Mouse (Mus musculus): ENCODE data around the gene Atoh8.

The Atoh8 gene

GRCm38 (mm10) chr6:72196660-72197059 is 38.7 kb downstream of the Atoh8 start:
- DNase-seq (ENCODE audit: low spot score in 2 of 2): no peak

GRCm38 (mm10) chr6:72190577-72190976 is 44.8 kb downstream of the Atoh8 start:
- DNase-seq (ENCODE audit: low spot score in 2 of 2): no peak

GRCm38 (mm10) chr6:72190120-72190519 is 45.3 kb downstream of the Atoh8 start:
- no peak for DNase-seq (ENCODE audit: low spot score in 2 of 2)

GRCm38 (mm10) chr6:72189061-72189863 is 46.1 kb downstream of the Atoh8 start:
- DNase-seq (ENCODE audit: low spot score in 2 of 2): no peak

GRCm38 (mm10) chr6:72186809-72187208 is 48.6 kb downstream of the Atoh8 start:
- DNase-seq (ENCODE audit: low spot score in 2 of 2): no peak

GRCm38 (mm10) chr6:72185893-72186490 is 49.4 kb downstream of the Atoh8 start:
- peak; percentile 47 to 60 for DNase-seq (ENCODE audit: low spot score in 2 of 2)

- DNase-seq (ENCODE audit: low spot score in 2 of 2): no peak
Observed at GRCm38 (mm10) chr6:72184576-72184975, 50.8 kb downstream of the Atoh8 start.

- DNase-seq (ENCODE audit: low spot score in 2 of 2): no peak
Observed at GRCm38 (mm10) chr6:72179562-72180502, 55.5 kb downstream of the Atoh8 start.

- DNase-seq (ENCODE audit: low spot score in 2 of 2): no peak
Observed at GRCm38 (mm10) chr6:72179006-72179405, 56.4 kb downstream of the Atoh8 start.

- DNase-seq (ENCODE audit: low spot score in 2 of 2): no peak
Observed at GRCm38 (mm10) chr6:72177417-72177816, 58.0 kb downstream of the Atoh8 start.

- no peak for DNase-seq (ENCODE audit: low spot score in 2 of 2)
Observed at GRCm38 (mm10) chr6:72176004-72176403, 59.4 kb downstream of the Atoh8 start.

- no peak for DNase-seq (ENCODE audit: low spot score in 2 of 2)
Observed at GRCm38 (mm10) chr6:72175419-72175818, 60.0 kb downstream of the Atoh8 start.

- DNase-seq (ENCODE audit: low spot score in 2 of 2): no peak
Observed at GRCm38 (mm10) chr6:72173350-72173749, 62.0 kb downstream of the Atoh8 start.

GRCm38 (mm10) chr6:72171391-72171790 is 64.0 kb downstream of the Atoh8 start:
- no peak for DNase-seq (ENCODE audit: low spot score in 2 of 2)

GRCm38 (mm10) chr6:72165907-72166306 is 69.5 kb downstream of the Atoh8 start:
- DNase-seq (ENCODE audit: low spot score in 2 of 2): no peak

GRCm38 (mm10) chr6:72164321-72165275 is 70.8 kb downstream of the Atoh8 start:
- peak; percentile 80 for DNase-seq (ENCODE audit: low spot score in 2 of 2)

GRCm38 (mm10) chr6:72162155-72162890 is 73.1 kb downstream of the Atoh8 start:
- no peak for DNase-seq (ENCODE audit: low spot score in 2 of 2)

GRCm38 (mm10) chr6:72161751-72162150 is 73.6 kb downstream of the Atoh8 start:
- no peak for DNase-seq (ENCODE audit: low spot score in 2 of 2)

GRCm38 (mm10) chr6:72160991-72161390 is 74.4 kb downstream of the Atoh8 start:
- no peak for DNase-seq (ENCODE audit: low spot score in 2 of 2)

GRCm38 (mm10) chr6:72159861-72160395 is 75.4 kb downstream of the Atoh8 start:
- no peak for DNase-seq (ENCODE audit: low spot score in 2 of 2)
